Mouse (Mus musculus) urinary bladder, postnatal 0 days (tissue): Measurements from ENCODE around the gene Zc3h7a. TPM values are rescaled to one million over a fixed set of nuclear protein-coding genes. Genes with fewer than 3 reads are reported as not detected.

Source experiments
- microRNA-seq: library from miRNA; unstranded; fragments of <30 nt; microRNA quantifications from one replicate; pipeline ENCODE4, GENCODE M21; 2016
- polyA plus RNA-seq: library from polyadenylated mRNA; unstranded; fragments of >200 nt; fragmentation: Nextera tagmentation; extraction: Ambion mirVana; gene quantifications from 2 replicates; pipeline ENCODE4 v1.2.1, GENCODE M21; 2015

Zc3h7a gene
- polyA plus RNA-seq: 48.3 and 58.0 TPM in 2 replicates

DNA sequence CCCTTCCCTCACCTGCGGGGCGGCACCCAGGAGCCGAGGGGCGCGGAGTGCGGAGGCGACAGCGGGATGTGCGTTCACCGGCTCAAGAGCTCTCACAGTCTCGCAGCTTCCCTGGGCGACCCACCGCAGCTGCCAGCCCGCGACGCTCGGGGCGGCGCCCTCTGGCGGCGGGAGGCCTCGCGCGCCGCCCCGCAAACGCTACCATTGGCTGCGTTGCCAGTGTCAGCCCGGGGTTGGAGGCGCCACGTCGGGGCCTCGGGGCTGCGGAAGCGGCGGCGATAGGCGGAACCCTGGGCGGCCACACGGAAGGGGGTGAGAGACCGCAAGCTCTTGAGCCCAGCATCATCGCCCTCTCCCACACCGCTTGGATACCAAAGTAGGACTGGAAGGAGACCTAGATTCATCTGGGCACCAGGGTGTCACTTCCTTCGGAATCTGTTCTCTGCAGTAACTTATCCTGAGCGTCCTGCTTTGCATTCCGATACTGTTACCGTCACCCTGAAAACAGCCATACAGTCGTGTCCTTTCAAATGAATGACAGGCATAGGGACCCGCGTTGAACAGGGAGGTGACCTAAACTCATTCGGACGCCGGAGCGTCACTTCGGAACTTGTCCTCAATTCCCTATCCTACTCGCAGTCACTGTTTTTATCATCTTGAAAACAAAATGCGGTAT, at the start of gene Zc3h7a:
Gene Zc3h7a (minus strand): TSS at position 186 of the 676 bp plus-strand sequence.

DNA sequence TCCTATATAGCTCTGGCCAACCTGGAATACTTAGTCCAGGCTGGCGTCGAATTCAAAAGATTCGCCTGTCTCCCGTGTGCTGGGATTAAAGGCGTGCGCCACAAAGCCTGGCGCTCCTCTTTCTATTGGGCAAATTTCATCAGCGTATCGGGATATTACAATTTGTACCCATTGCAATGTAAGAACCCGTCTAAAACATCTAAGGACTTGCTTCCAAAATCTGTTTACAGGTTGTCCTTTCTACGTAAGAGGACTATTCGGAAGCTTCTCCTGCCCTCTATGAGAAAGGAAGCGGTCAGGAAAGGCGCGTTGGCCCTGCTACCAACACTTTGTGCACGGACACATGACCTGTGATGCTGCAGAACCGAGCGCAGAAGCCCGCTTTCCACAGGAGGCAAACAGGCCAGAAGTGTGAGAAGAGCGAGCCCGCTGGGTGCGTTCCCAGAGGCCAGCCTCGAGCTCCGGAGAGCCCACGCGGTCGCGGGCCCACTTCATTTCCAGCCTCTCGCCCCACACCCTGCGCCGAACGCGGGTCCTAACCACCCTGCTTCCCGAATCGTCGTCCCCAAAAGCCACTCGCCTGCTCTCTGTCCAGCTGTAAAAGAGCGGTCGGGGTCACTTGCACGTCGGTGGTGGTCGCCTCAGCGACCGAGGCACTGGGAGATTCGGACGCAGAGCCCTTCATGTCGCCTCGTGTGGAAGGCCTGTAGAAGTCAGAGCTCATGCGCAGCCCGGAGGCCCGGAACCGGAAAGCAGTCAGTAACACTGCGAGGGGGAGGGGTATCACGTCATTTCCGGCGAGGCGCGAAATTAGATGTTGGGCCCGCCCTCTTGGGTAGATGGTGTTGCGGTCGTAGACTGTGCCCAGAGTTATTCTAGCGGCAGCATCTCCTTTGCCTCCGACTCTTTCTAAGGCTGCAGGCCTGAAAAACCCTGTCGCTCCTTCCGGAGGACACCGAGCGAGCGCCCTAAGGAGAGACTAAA, 26.7 kb upstream of the Zc3h7a start, which contains the start of gene Rsl1d1:
Gene Rsl1d1 (minus strand): TSS at position 761 of the 984 bp plus-strand sequence.

DNA sequence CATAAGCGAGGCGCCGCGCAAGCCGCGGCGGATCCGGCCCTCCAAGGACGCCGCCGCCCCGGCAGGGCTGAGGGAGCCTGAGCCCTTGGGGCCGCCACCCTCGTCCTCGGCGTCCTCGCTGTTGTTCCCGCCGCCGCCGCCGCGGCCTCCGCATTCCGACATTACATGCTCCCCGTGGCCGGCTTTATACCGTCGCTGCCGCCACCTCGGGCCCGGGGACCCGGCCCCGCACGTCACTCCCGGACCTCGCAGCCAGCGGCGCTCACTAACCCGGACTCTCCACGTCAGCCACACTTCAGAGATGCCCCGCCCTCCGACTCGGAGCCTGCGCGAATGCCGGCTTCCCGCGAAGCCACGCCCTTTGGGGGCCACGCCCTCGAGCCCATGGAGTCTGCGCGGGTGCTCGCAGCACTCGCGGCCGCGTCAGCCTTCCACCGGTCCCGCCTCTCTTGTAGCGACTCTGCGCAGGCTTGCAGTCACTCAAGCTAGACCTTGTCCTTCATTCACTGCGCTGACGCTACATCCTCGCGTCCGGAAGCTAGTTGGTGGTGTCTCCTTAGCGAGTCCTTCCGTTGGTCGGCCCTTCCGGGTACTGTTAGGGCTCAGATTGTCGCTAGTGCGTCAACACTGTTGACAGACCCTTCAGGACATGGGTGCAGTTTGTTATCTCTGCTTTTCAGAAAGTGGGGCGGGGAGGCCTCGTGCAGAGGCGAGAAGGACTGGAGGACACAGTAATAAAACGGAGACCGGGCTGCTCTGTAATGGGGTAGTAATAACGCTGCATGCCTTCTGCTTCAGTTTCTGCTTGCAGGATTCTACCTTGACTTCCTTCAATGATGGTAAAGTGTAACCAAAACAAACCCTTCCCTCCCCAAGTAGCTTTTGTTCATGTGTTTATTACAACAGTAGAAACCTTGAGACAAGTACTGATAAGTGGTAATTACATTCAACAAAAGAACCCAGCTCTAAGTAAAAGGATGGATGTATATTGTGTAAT, 41.5 kb downstream of the Zc3h7a start, which contains the start of gene Txndc11:
Gene Txndc11 (minus strand): TSS at position 303 of the 997 bp plus-strand sequence.

Small RNAs within 50 kb of the gene (microRNA-seq; reads per million reads assigned to microRNA genes)
- 20.1 reads per million, percentile 27 among the genes with 10 or more reads in this experiment for gene Gm23935

Other genes starting within 250 kb of the Zc3h7a start
- 15.7 and 16.7 TPM in 2 replicates for gene Snn, start 115.4 kb downstream of the Zc3h7a start, polyA plus RNA-seq
- gene Litaf, start 110.2 kb downstream of the Zc3h7a start, polyA plus RNA-seq: 81.6 and 92.6 TPM in 2 replicates
- 19.6 and 22.2 TPM in 2 replicates for gene Txndc11, start 41.7 kb downstream of the Zc3h7a start, polyA plus RNA-seq
- 91.1 and 106 TPM in 2 replicates for gene Rsl1d1, start 26.9 kb upstream of the Zc3h7a start, polyA plus RNA-seq
- gene Gspt1, start 77.9 kb upstream of the Zc3h7a start, polyA plus RNA-seq: 47.6 and 59.4 TPM in 2 replicates
- not detected in 2 replicates for gene Tnfrsf17, start 137.4 kb upstream of the Zc3h7a start, polyA plus RNA-seq
- gene Snx29, start 146.5 kb upstream of the Zc3h7a start, polyA plus RNA-seq: 6.8 and 8.4 TPM in 2 replicates